Mouse (Mus musculus) cerebellum, adult 2 months (tissue): ENCODE measurements around the gene Clec10a. TPM values are rescaled to one million over a fixed set of nuclear protein-coding genes. Genes with fewer than 3 reads are reported as not detected.
A peak's percentile ranks its signal among the peaks of the same experiment; 100 is the strongest.

ENCODE experiments used
- DNase-seq, 2 experiments: peaks; one replicate each; pipeline ENCODE4 v3.0.0; 2021
- H3K27ac ChIP-seq: fragments of 200-500 bp; 2 replicates; pipeline ENCODE4 v1.5.1; 2012; ENCODE audit warnings: low read length, control low read depth, inconsistent platforms; ENCODE audit not compliant: insufficient read depth
- H3K27me3 ChIP-seq: fragments of 200-500 bp; 2 replicates; pipeline ENCODE4 v1.6.1; 2012; ENCODE audit warnings: inconsistent platforms, mild to moderate bottlenecking, low read length, moderate library complexity; ENCODE audit not compliant: control insufficient read depth, insufficient read depth
- H3K4me1 ChIP-seq: fragments of 200-500 bp; 2 replicates; pipeline ENCODE4 v1.6.1; 2011; ENCODE audit warnings: low read length; ENCODE audit not compliant: control insufficient read depth, insufficient read depth
- H3K4me3 ChIP-seq: fragments of 200-500 bp; replicated peaks from 2 replicates; pipeline ENCODE3; 2011; ENCODE audit warnings: mild to moderate bottlenecking, low read depth, low read length, control low read depth; ENCODE audit not compliant: insufficient read depth
- CTCF ChIP-seq: fragments of 200-500 bp; IDR thresholded peaks from 2 replicates; pipeline ENCODE4 v1.5.1; 2011; ENCODE audit warnings: low read depth, mild to moderate bottlenecking, control low read depth, low read length, moderate library complexity, borderline replicate concordance; ENCODE audit not compliant: insufficient read depth
- POLR2A ChIP-seq: fragments of 200-500 bp; IDR thresholded peaks from 2 replicates; pipeline ENCODE4 v1.6.1; 2011; ENCODE audit warnings: low read length, control low read depth, borderline replicate concordance; ENCODE audit not compliant: insufficient read depth
- WGBS: fragments of 180-500 bp; shearing (Covaris S2); methylation state at CpG from one replicate; pipeline ENCODE4 v1.1.7; 2018; 5-methylcytosine and 5-hydroxymethylcytosine counted together
- polyA plus RNA-seq: library from polyadenylated mRNA; depleted of rRNA; stranded (reverse); fragments of >200 nt; gene quantifications from 2 replicates; pipeline ENCODE4 v1.2.3, GENCODE M21; 2012

Clec10a gene
- polyA plus RNA-seq, 1 experiment, result 1.2 TPM

GRCm38 (mm10) chr11:70201691-70202090 lies 45.7 kb downstream of the Clec10a start:
- Histone ChIP-seq H3K4me1 (peaks cover 3% of the 10 kb centered on the region), H3K27me3 (no peaks in the 10 kb centered on the region), H3K27ac (no peak overlapping the region), H3K4me3 (no peak overlapping the region)
- peak; percentile 76 to 80 for DNase-seq
- TF ChIP-seq CTCF (peak; percentile 90), POLR2A (no peak)
- WGBS, result 34% methylated on average over 5 of the region's 5 CpGs

GRCm38 (mm10) chr11:70206801-70207200 lies 50.8 kb downstream of the Clec10a start:
- Histone ChIP-seq H3K27ac (no peak overlapping the region), H3K4me3 (no peak overlapping the region), H3K4me1 (peaks cover 5% of the 10 kb centered on the region), H3K27me3 (no peaks in the 10 kb centered on the region)
- no peak for DNase-seq
- TF ChIP-seq POLR2A (no peak), CTCF (no peak)
- 13% methylated on average over 2 of the region's 2 CpGs for WGBS

GRCm38 (mm10) chr11:70207283-70207682 lies 51.3 kb downstream of the Clec10a start:
- DNase-seq, result peak in 1 of 2 experiments; percentile 27
- Histone ChIP-seq H3K27ac (no peak overlapping the region), H3K4me1 (peaks cover 10% of the 10 kb centered on the region), H3K27me3 (no peaks in the 10 kb centered on the region), H3K4me3 (no peak overlapping the region)
- WGBS, result 50% methylated on average over 7 of the region's 7 CpGs
- no peak for TF ChIP-seq POLR2A
- TF ChIP-seq CTCF, result no peak

- no peak for DNase-seq
These were observed 52.9 kb downstream of the Clec10a start for GRCm38 (mm10) chr11:70208778-70209388.

DNA sequence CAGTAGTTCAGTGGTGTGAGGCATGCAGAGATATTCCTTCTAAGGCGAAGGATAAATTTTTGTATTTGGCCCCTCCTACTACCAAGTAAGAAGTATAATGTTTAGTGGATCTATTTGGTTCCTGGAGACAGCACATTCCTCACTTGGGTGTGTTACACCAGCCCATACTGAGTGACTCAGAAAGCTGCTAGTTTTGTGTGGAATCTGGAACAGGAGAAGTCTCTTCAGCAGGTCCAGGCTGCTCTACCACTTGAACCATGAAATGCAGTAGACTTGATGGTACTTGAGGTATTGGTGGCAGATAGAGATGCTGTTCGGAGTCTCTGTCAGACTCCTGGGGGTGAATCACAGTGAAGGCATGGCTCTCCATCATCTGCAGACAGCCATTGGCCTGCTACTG lies 54.7 kb downstream of the Clec10a start:
- no peak overlapping the region for H3K27ac ChIP-seq
- TF ChIP-seq CTCF, result no peak
- no peak for TF ChIP-seq POLR2A
- H3K4me3 ChIP-seq, result no peak overlapping the region
- no peak for DNase-seq
- H3K4me1 ChIP-seq, result peaks cover 16% of the 10 kb centered on the region
- WGBS, result 95% methylated on average over 2 of the region's 2 CpGs
- H3K27me3 ChIP-seq, result no peaks in the 10 kb centered on the region

More at GRCm38 (mm10) chr11:70208778-70209388, 52.9 kb downstream of the Clec10a start:
- Histone ChIP-seq H3K27ac (no peak overlapping the region), H3K4me1 (peaks cover 16% of the 10 kb centered on the region), H3K27me3 (no peaks in the 10 kb centered on the region), H3K4me3 (no peak overlapping the region)
- 86% methylated on average over 5 of the region's 5 CpGs for WGBS
- TF ChIP-seq POLR2A (no peak), CTCF (no peak)

- DNase-seq, result no peak
- H3K4me3 ChIP-seq, result no peak overlapping the region
- H3K27me3 ChIP-seq, result no peaks in the 10 kb centered on the region
- H3K27ac ChIP-seq, result 0 out of 2 replicates have a peak overlapping the region, but pooled peaks have one; percentile 76
- TF ChIP-seq POLR2A, result no peak
- no peak for TF ChIP-seq CTCF
- WGBS, result 80% methylated on average over 6 of the region's 6 CpGs
- peaks cover 10% of the 10 kb centered on the region for H3K4me1 ChIP-seq
These were observed 56.0 kb downstream of the Clec10a start for GRCm38 (mm10) chr11:70211972-70212371.

DNA sequence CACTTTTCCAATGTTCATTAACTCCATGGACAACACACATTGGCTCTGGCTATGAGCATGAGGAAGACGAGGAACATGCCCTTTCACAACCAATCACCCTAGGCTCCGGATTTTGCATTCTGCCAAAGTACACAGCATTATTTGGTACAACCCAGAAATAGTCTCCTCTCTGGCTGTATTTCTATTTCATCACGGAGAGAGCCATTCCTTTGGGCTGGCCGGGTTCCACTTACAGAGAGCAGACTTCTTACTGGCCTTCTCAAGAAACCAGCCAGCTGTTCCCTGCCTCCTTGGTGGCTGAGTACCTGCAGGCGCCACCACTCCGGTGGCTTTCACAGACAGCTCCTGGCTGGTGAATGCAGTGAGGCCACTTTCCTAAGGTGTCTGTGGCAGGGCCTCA lies 56.4 kb downstream of the Clec10a start, which contains the start of gene Slc16a11:
Slc16a11 (plus strand) TSS at position 330 of the 400 bp plus-strand sequence.
- Histone ChIP-seq H3K27me3 (no peaks in the 10 kb centered on the region), H3K27ac (peak within 1 kb of the TSS; percentile 99), H3K4me3 (peak within 1 kb of the TSS; percentile 80), H3K4me1 (peaks cover 10% of the 10 kb centered on the region)
- 31% methylated on average over 6 of the region's 6 CpGs for WGBS
- TF ChIP-seq POLR2A (no peak), CTCF (no peak)
- peak in 1 of 2 experiments; percentile 18 for DNase-seq

DNA sequence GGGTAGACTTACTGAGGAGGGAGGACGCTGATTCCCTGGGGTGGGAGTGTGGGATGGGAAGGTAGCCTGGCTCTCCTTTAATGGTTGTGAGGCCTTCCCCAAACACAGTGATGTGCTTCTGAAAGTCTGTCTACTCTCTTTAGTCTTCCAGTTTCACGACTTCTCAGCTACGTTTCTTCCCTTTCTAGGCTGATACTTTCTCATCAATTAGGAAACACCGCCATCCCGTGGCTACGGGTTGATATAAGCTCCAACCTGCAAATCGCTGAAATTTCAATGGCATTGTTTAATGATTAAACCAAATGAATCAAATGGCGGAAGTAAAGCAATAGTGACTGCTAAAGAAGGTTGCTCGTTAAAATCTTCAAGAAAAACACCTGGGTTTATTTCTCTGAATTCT lies 56.9 kb downstream of the Clec10a start:
- DNase-seq, result peak; percentile 79 to 82
- Histone ChIP-seq H3K4me1 (peaks cover 10% of the 10 kb centered on the region), H3K27me3 (no peaks in the 10 kb centered on the region), H3K4me3 (no peak overlapping the region), H3K27ac (peak overlapping the region; percentile 99)
- WGBS, result 6% methylated on average over 9 of the region's 9 CpGs
- TF ChIP-seq POLR2A (no peak), CTCF (peak; percentile 67; the same call in 1 of the 2 replicates)
